Mouse (Mus musculus) ES-Bruce4 (cell line): ENCODE data around the gene Hfe. TPM values are rescaled to one million over a fixed set of nuclear protein-coding genes. Genes with fewer than 3 reads are reported as not detected.
"Not testable (repeated sequence)": the region's sequence is repeated elsewhere in the genome, so short reads cannot be mapped to it uniquely, and the experiment has no call there.

Source experiments
- H3K27ac ChIP-seq: 2 replicates; pipeline ENCODE4 v1.5.1; 2012; ENCODE audit warnings: low read length, inconsistent platforms; ENCODE audit not compliant: insufficient read depth
- H3K27me3 ChIP-seq: 2 replicates; pipeline ENCODE4 v1.6.1; 2012; ENCODE audit warnings: mild to moderate bottlenecking, low read length, inconsistent platforms; ENCODE audit not compliant: control insufficient read depth, poor library complexity, insufficient read depth, severe bottlenecking
- H3K36me3 ChIP-seq: 2 replicates; pipeline ENCODE4 v1.6.1; 2012; ENCODE audit warnings: inconsistent platforms, mild to moderate bottlenecking, low read length, moderate library complexity; ENCODE audit not compliant: control insufficient read depth, poor library complexity, insufficient read depth, severe bottlenecking
- H3K4me1 ChIP-seq: one replicate; pipeline ENCODE4 v1.8.1; 2011; ENCODE audit warnings: low read length; ENCODE audit not compliant: control insufficient read depth, insufficient read depth
- H3K4me3 ChIP-seq: 2 replicates; pipeline ENCODE4 v1.5.1; 2011; ENCODE audit warnings: low read depth, mild to moderate bottlenecking, low read length
- H3K9ac ChIP-seq: 2 replicates; pipeline ENCODE4 v1.6.1; 2012; ENCODE audit warnings: low read depth, mild to moderate bottlenecking, inconsistent platforms; ENCODE audit not compliant: poor library complexity, severe bottlenecking
- H3K9me3 ChIP-seq: replicated peaks from 2 replicates; pipeline ENCODE4 v1.6.1; 2012; ENCODE audit warnings: mild to moderate bottlenecking, low read length, inconsistent platforms; ENCODE audit not compliant: control insufficient read depth, poor library complexity, insufficient read depth, severe bottlenecking
- CTCF ChIP-seq: IDR thresholded peaks from one replicate; pipeline ENCODE4 v1.8.1; 2011; ENCODE audit warnings: low read depth, low read length
- EP300 ChIP-seq: IDR thresholded peaks from 2 replicates; pipeline ENCODE4 v1.6.1; 2011; ENCODE audit warnings: low read depth, low read length; ENCODE audit not compliant: insufficient read depth
- POLR2A ChIP-seq: IDR thresholded peaks from one replicate; pipeline ENCODE4 v1.8.1; 2011; ENCODE audit warnings: low read length; ENCODE audit not compliant: insufficient read depth
- polyA plus RNA-seq: library from polyadenylated mRNA; stranded (reverse); fragments of >200 nt; gene quantifications from 2 replicates; pipeline ENCODE4 v1.2.4, GENCODE M21; 2011; ENCODE audit warnings: low read depth; ENCODE audit not compliant: missing spikeins, insufficient read depth, insufficient read length

Gene Hfe
- polyA plus RNA-seq, 1 experiment = not detected

- H3K9me3 ChIP-seq = no peaks in the 10 kb centered on the region
- H3K9ac ChIP-seq = no peak overlapping the region
- H3K4me1 ChIP-seq = peaks cover 2% of the 10 kb centered on the region
- no peak for TF ChIP-seq CTCF
- H3K27me3 ChIP-seq = no peaks in the 10 kb centered on the region
- no peaks in the 10 kb centered on the region for H3K36me3 ChIP-seq
- peak overlapping the region; percentile 41 for H3K27ac ChIP-seq
- H3K4me3 ChIP-seq = no peak overlapping the region
Measured at GRCm38 (mm10) chr13:23749563-23750121, 39.0 kb upstream of the Hfe start.

- Histone ChIP-seq H3K27ac (peak overlapping the region; percentile 93), H3K36me3 (no peaks in the 10 kb centered on the region), H3K9ac (peak overlapping the region; percentile 86), H3K9me3 (no peaks in the 10 kb centered on the region), H3K4me1 (peaks cover 2% of the 10 kb centered on the region), H3K27me3 (no peaks in the 10 kb centered on the region), H3K4me3 (no peak overlapping the region)
- TF ChIP-seq EP300 (no peak), POLR2A (no peak), CTCF (no peak)
Measured at GRCm38 (mm10) chr13:23747892-23748288, 37.2 kb upstream of the Hfe start.

GRCm38 (mm10) chr13:23747081-23747891 is 36.6 kb upstream of the Hfe start:
- TF ChIP-seq EP300 = no peak
- Histone ChIP-seq H3K4me1 (peaks cover 2% of the 10 kb centered on the region), H3K9ac (peak overlapping the region; percentile 86), H3K4me3 (peak overlapping the region; percentile 31), H3K27ac (peak overlapping the region; percentile 81), H3K36me3 (no peaks in the 10 kb centered on the region), H3K9me3 (no peaks in the 10 kb centered on the region), H3K27me3 (no peaks in the 10 kb centered on the region)

GRCm38 (mm10) chr13:23746201-23747080 is 35.8 kb upstream of the Hfe start, which contains the start of gene Hist1h2bb:
Gene Hist1h2bb (plus strand): TSS chr13:23746734.
- not testable (repeated sequence) for H3K9me3 ChIP-seq, H3K36me3 ChIP-seq, H3K27me3 ChIP-seq, H3K4me1 ChIP-seq
- Histone ChIP-seq H3K27ac (peak within 1 kb of the TSS; percentile 99), H3K4me3 (peak within 1 kb of the TSS; percentile 78), H3K9ac (peak within 1 kb of the TSS; percentile 92)
- TF ChIP-seq POLR2A = peak; percentile 92

GRCm38 (mm10) chr13:23745381-23746161 is 34.9 kb upstream of the Hfe start, which contains the start of gene Hist1h3c:
Gene Hist1h3c (minus strand): TSS chr13:23745602.
- Histone ChIP-seq H3K27ac (peak within 1 kb of the TSS; percentile 99), H3K27me3 (no peaks in the 10 kb centered on the region), H3K4me1 (peaks cover 2% of the 10 kb centered on the region), H3K9me3 (no peaks in the 10 kb centered on the region), H3K36me3 (no peaks in the 10 kb centered on the region), H3K9ac (peak within 1 kb of the TSS; percentile 92), H3K4me3 (peak within 1 kb of the TSS; percentile 78)
- TF ChIP-seq EP300 (no peak), CTCF (no peak), POLR2A (peak; percentile 92)
